Mouse (Mus musculus): Measurements from ENCODE around the gene Akap11.
"Not testable (repeated sequence)": the region's sequence is repeated elsewhere in the genome, so short reads cannot be mapped to it uniquely, and the experiment has no call there.

Gene Akap11

GRCm38 (mm10) chr14:78536281-78537165 is at the start of gene Akap11:
Gene Akap11, minus strand, starts transcription at chr14:78536808.
- CTCF ChIA-PET = interaction anchor here (0.6 kb wide), 2 partner anchors 64 to 152 kb away, joined by 3 to 6 read pairs; no protein-coding TSS in a partner anchor

- CTCF ChIA-PET = no interaction called here
Measured at GRCm38 (mm10) chr14:78584222-78584621, 47.6 kb upstream of the Akap11 start.

GRCm38 (mm10) chr14:78583168-78583567 is 46.6 kb upstream of the Akap11 start:
- CTCF ChIA-PET = interaction anchor here (0.8 kb wide), 1 partner anchor 17 kb away, joined by 3 read pairs; no protein-coding TSS in a partner anchor

GRCm38 (mm10) chr14:78575899-78576298 is 39.3 kb upstream of the Akap11 start:
- CTCF ChIA-PET = interaction anchor here (0.5 kb wide), 1 partner anchor 74 kb away, joined by 4 read pairs; no protein-coding TSS in a partner anchor

DNA sequence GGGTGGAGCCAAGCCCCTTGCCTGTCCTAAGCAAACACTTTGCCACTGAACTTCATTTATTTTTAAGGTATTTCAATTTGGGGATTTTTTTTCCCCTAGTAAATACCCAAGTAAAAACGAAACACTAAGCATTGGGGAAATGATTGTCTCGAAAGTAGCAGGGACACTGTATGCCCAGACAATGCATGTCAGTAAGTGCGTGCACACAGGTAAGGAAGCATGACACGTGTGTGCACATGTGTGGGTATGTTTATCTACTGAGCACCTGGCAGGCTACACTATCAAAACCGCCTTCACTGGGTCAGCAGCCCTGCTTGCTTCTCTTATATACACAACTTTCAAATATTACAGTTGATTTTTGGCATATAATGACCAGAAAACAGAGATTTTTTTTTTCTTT is 31.8 kb upstream of the Akap11 start:
- CTCF ChIA-PET = no interaction called here

- CTCF ChIA-PET = no interaction called here
Measured at GRCm38 (mm10) chr14:78566431-78566830, 29.8 kb upstream of the Akap11 start.

- CTCF ChIA-PET = no interaction called here
Measured at GRCm38 (mm10) chr14:78564292-78564691, 27.7 kb upstream of the Akap11 start.

DNA sequence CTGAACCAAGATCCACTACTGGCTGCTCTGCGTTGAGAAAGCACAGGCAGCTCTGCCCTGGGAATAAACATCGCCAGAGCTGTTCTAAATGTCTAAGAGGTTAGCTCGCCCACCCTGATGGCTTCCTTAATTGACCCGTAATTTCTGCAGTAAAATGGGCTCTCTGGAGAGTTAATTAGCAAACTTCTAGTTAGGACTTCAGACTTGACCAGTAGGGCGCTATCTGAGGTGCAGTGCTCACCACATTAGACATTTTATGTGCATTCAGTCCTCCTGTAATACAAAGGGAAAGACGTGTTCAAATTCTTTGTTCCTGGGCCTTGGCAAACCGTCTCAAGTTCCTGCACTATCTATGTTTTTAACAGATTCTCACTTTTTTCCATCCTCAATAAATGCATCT is 26.6 kb upstream of the Akap11 start:
- CTCF ChIA-PET = no interaction called here

GRCm38 (mm10) chr14:78562121-78562520 is 25.5 kb upstream of the Akap11 start:
- CTCF ChIA-PET = no interaction called here

GRCm38 (mm10) chr14:78559042-78559441 is 22.4 kb upstream of the Akap11 start:
- CTCF ChIA-PET = no interaction called here

GRCm38 (mm10) chr14:78554830-78555229 is 18.2 kb upstream of the Akap11 start:
- CTCF ChIA-PET = not testable (repeated sequence)

- CTCF ChIA-PET = no interaction called here
Measured at GRCm38 (mm10) chr14:78553661-78554060, 17.1 kb upstream of the Akap11 start.

DNA sequence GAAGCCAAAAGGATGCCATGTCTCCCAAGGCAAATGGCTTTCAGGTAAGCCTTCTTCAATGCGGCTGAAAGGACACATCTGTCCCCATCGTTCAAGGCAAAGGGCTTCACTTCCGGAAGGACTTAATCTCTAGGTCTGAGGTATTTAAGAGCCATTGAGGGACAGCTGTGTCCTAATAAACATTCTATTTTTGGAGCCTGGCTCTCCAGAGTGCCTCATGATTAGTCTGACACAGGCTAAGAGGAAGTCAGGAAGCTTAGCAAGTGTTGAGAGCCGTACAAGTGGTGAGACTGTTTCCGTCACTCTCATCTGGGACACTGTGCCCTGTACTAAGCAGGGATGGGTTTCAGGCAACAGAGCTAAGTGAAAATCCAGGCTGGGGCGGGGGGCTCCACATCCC is 12.2 kb upstream of the Akap11 start:
- CTCF ChIA-PET = no interaction called here

- CTCF ChIA-PET = interaction anchor here (0.6 kb wide), 1 partner anchor 96 kb away, joined by 3 read pairs; no protein-coding TSS in a partner anchor
Measured at GRCm38 (mm10) chr14:78541319-78541718, 4.7 kb upstream of the Akap11 start.

- CTCF ChIA-PET = no interaction called here
Measured at GRCm38 (mm10) chr14:78539821-78540220, 3.2 kb upstream of the Akap11 start.

- CTCF ChIA-PET = interaction anchor here (0.7 kb wide), 1 partner anchor 723 kb away, joined by 4 read pairs; no protein-coding TSS in a partner anchor
Measured at GRCm38 (mm10) chr14:78538572-78539320, 2.1 kb upstream of the Akap11 start.

DNA sequence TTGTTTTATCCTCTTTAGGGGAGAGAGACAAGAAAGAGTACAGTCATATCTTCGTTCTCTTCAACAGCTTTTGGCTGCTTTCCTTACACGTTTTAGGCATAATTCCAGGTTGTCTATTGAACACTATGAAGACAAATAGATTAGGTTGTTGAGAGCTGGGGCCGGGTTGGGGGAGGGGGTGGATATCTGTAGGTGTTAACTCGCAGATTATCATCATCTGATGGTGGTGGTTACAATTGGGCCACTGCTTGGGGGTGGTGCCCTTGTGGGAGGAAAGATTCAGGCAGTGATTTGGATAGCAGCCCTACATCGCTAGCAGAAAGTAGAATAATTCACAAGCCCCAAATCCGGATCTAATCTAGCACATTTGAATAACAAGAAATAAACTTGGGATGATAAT is 943 bp upstream of the Akap11 start:
- CTCF ChIA-PET = no interaction called here

DNA sequence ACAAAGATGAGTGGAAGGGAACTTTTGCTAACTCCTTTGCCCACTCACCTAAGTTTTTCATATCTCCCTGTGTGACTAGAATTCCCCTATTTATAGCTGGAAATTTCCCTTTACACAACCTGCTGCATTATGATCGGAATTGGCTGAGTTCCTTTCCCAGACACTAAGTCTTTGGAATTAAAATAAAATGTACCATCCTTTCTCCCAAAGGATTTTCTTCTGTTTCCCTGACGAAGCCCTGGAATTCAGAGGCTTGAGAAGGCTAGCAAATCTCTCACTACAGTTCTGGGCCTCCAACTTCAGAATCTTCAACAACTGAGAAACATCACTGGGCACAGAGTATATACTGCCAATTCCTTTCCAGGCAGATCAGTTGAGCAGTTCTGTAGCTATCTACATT is 1.2 kb downstream of the Akap11 start:
- CTCF ChIA-PET = no interaction called here

DNA sequence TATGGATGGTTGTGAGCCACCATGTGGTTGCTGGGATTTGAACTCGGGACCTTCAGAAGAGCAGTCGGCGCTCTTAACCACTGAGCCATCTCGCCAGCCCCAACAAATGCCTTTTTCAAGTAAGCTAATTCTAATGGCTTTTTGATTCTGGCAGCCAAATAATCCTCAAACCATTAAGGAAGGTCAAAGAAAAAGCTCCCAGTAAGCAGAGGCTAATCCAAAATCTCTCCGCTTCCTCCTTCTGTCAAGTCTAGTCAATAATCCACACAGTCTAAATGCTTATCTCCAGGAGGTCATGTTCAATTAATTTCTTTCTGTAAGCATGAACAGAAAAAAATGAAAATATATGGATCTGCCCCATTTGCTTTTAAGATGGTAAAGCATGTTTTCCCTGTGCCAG is 2.0 kb downstream of the Akap11 start:
- CTCF ChIA-PET = no interaction called here

- CTCF ChIA-PET = no interaction called here
Measured at GRCm38 (mm10) chr14:78533701-78534100, 2.9 kb downstream of the Akap11 start.

GRCm38 (mm10) chr14:78532345-78532744 is 4.3 kb downstream of the Akap11 start:
- CTCF ChIA-PET = no interaction called here

DNA sequence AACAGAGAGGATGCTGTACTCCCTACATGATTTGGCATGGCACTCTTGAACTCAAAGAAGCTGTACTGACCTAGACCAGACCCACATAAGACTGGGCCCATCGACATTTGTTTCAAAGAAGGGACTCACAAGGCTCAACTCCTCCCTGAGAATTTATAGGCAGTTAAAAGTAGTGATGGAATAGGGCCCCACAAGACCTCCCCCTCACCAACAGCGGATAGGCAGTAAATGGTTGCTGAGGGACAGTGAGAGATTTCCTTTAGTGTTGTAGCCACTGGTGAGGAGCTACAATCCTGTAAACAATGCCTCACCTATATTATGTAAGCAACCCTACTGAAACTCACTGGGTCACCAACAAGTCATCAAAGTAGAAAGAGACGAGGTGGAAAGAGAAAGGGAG is 6.4 kb downstream of the Akap11 start:
- CTCF ChIA-PET = no interaction called here

All from spleen, embryonic (tissue).